Comparison of ENCODE assay signal across 8 mouse cellular contexts in genomic region chr1:189882886-189883285, GRCm38 (mm10). TPM values are rescaled to one million over a fixed set of nuclear protein-coding genes. Genes with fewer than 3 reads are reported as not detected.
A peak's percentile ranks its signal among the peaks of the same experiment; 100 is the strongest.
DNase-seq lines count a peak whose midpoint lies in the region; ATAC-seq and TF ChIP-seq lines count a peak whose summit lies in the region.

No protein-coding gene starts in this region.

- H3K36me3 ChIP-seq in hindbrain, postnatal 0 days (ENCODE audit: insufficient read depth, low read length) = no peaks in the 10 kb centered on the region

- H3K4me3 ChIP-seq in hindbrain, postnatal 0 days (ENCODE audit: low read length) = no peak overlapping the region

- H3K9ac ChIP-seq in hindbrain, postnatal 0 days (replicated peaks; ENCODE audit: low read length) = no peak overlapping the region

- no peaks in the 10 kb centered on the region for H3K9me3 ChIP-seq in hindbrain, postnatal 0 days (ENCODE audit: low read length)

- no peak for ATAC-seq in hindbrain, postnatal 0 days

- no peak overlapping the region for H3K27ac ChIP-seq in hindbrain, postnatal 0 days

- TF ChIP-seq CTCF in hindbrain, postnatal 0 days (IDR thresholded peaks at IDR 0.05; ENCODE audit: low read depth) = peak; percentile 80

- peaks cover 6% of the 10 kb centered on the region; the same call in 1 of the 2 replicates for H3K4me1 ChIP-seq in hindbrain, postnatal 0 days (ENCODE audit: insufficient read depth, low read length)

- DNase-seq in left cerebral cortex, adult 18-20 months (ENCODE audit: low spot score in 2 of 2) = peak; percentile 45 to 62
- DNase-seq in left cerebral cortex, adult 11 months (ENCODE audit: low spot score) = no peak
- peak; percentile 60 for DNase-seq in NIH3T3 (ENCODE audit: low read depth)
- DNase-seq in cerebellum, postnatal 10 days = peak; percentile 78 to 80
- DNase-seq in hindbrain, postnatal 0 days (ENCODE audit: low spot score) = peak; percentile 43
- peak; percentile 33 to 48 for DNase-seq in lung, adult 18-20 months
- peak; percentile 34 for DNase-seq in retina, postnatal 7 days (ENCODE audit: low read depth, low spot score)
- DNase-seq in urinary bladder, postnatal 10 days (ENCODE audit: low spot score) = no peak

- H3K27me3 ChIP-seq in hindbrain, postnatal 0 days (ENCODE audit: insufficient read depth, low read length) = no peaks in the 10 kb centered on the region

- 61% methylated on average over 7 of the region's 7 CpGs for WGBS in hindbrain, postnatal 0 days

- H3K4me2 ChIP-seq in hindbrain, postnatal 0 days (ENCODE audit: low read depth, low read length) = no peak overlapping the region

RNA-seq across cellular contexts. Expression of gene Smyd2, which starts 39.3 kb away (rescaled TPM):
- total RNA-seq in left cerebral cortex, adult 18-20 months (2021) = 100 to 1,000 TPM in 1 of 2 experiments, 10 to 100 TPM in 1; 88.4 to 113 TPM
- 52.0 and 61.9 TPM in 2 replicates for total RNA-seq in hindbrain, postnatal 0 days (2014; rRNA removed)
- polyA plus RNA-seq in hindbrain, postnatal 0 days (2015; fragmentation: Nextera tagmentation; extraction: Ambion mirVana) = 81.1 and 81.8 TPM in 2 replicates

Comparison
In these comparisons a context has a peak if more than half of its experiments do, and no peak if none do; other contexts are left out.
1. DNase-seq: peak in left cerebral cortex, adult 18-20 months (2 of 2), NIH3T3 (single experiment), cerebellum, postnatal 10 days (2 of 2), hindbrain, postnatal 0 days (single experiment), lung, adult 18-20 months (2 of 2) and retina, postnatal 7 days (single experiment); none in left cerebral cortex, adult 11 months (single experiment) and urinary bladder, postnatal 10 days (single experiment).